Mouse (Mus musculus): ENCODE measurements around the gene Id2.

DNA sequence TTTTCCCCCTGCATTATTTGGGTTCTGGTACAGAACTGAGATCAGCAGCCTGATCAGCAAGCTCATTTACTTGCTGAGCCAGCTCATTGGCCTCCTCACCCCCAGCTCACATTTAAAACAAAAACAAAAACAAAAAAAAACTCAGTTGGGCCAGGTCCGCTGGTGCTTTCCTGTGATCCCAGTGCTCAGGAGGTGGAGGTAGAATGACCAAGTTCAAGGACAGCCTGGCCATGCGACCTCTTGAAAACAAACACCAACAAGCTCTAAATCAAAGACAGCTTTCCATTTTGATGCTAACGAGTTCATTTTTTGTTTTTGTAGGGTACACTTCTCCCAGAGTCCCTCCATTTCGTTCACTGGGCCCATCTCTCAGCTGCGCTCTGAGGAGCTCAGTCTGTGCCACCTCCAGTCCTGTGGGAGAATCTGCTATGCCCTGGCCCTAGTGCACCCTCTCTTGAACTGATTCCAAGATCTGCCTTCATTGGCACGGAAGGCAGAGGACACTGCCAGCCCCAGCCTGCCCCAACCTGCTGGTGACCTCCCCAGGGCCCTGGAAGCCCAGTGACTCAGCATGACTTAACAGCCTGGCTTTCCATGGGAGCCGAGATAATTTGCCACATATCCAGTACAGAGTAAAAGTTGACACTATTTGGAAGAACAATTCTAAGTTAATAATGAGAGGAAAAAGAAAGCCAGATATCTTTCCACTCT is 13.2 kb upstream of the Id2 start:
- TF ChIP-seq CHD2 (IDR thresholded peaks at IDR 0.05; ENCODE audit: low read depth, low read length) (no peak), HCFC1 (IDR thresholded peaks at IDR 0.05; ENCODE audit: borderline replicate concordance, insufficient read depth, low read length) (no peak)
